Mouse (Mus musculus): ENCODE data around the gene Man1a.

The Man1a gene

GRCm38 (mm10) chr10:54061159-54061558, 15.2 kb downstream of the Man1a start:
- no peak for DNase-seq (ENCODE audit: low spot score in 2 of 2)

DNA sequence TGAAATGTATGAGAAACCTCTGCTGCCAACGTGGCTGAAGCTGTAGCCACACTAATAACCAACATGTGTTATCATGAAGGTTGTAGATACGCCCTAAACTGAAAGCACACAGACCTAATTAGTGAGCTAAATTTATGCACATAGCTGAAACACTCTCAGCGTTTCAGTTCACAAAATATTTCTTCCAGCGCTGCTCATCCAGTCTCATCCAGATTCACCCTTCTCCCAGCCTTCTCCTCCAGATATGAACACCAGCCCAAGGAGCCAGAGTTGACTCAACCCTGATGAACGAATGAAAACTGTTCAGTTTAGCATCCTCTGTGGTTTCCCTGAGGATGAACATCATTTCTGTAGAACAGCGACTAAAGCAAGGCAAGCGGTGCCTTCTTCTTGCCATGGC, 15.8 kb downstream of the Man1a start:
- DNase-seq (ENCODE audit: low spot score in 2 of 2), result no peak

GRCm38 (mm10) chr10:54059679-54060249, 16.6 kb downstream of the Man1a start:
- DNase-seq (ENCODE audit: low spot score in 2 of 2), result no peak

DNA sequence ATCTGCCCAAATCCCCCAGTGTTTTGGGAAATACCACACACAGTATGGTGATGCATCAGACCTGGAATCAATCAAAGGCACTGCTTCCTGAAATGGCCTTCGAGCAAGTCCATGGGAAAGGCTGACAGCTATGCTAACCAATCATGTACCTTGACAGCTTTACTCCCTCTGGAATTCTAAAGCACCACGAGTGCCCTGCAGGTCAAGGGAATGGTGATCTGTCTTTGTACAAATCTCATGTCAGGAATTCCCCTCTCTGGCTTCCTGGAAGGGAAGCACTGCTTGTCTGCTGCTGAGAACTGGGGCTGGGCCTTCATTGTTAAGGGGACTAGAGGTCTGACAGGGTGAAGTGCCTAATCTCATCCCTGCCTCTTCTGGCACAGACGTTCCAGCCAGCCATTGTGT, 17.3 kb downstream of the Man1a start:
- DNase-seq (ENCODE audit: low spot score in 2 of 2), result no peak

GRCm38 (mm10) chr10:54058657-54059056, 17.8 kb downstream of the Man1a start:
- DNase-seq (ENCODE audit: low spot score in 2 of 2), result no peak

- no peak for DNase-seq (ENCODE audit: low spot score in 2 of 2)
Measured at GRCm38 (mm10) chr10:54054188-54054587, 22.2 kb downstream of the Man1a start.

DNA sequence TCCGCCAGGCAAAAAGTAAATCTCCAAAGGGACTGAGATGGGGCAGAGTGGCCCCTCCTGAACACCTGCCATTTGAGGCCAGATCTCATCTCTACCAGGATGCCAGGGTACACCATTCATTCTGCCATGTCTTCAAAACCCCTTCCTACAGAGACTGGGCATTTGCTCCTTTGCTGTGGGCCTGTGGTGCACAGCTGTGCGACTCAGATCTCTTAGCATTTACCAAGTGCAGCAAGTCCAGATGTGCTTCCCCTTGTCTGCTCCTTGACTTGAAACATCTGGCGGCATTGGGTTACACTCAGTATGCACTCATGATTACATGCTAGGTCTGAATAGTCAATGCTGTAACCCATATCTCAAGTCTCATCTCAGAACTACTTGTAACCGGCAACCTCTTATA, 28.5 kb downstream of the Man1a start:
- no peak for DNase-seq (ENCODE audit: low spot score in 2 of 2)

DNA sequence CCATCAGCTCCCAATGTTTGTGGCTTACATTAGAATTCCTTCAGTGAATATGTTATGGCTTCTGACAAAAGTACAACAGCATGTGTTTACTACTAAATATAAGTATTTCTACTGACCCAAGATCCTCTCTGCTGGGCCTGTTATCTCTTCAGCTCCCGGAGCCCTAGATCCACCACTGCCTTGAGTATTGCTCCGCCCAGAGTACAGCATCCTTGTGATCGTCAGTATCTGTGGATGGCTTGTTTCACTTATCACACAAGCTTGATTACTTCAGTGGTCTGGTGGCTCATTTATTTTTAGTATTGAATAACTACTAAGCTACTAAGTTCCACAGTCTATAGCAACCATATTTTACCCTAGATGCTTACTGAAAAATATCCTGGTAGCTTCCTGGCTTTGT, 33.1 kb downstream of the Man1a start:
- no peak for DNase-seq (ENCODE audit: low spot score in 2 of 2)

- no peak for DNase-seq (ENCODE audit: low spot score in 2 of 2)
Measured at GRCm38 (mm10) chr10:54042212-54042840, 34.1 kb downstream of the Man1a start.

- DNase-seq (ENCODE audit: low spot score in 2 of 2), result no peak
Measured at GRCm38 (mm10) chr10:54040261-54041165, 35.9 kb downstream of the Man1a start.

DNA sequence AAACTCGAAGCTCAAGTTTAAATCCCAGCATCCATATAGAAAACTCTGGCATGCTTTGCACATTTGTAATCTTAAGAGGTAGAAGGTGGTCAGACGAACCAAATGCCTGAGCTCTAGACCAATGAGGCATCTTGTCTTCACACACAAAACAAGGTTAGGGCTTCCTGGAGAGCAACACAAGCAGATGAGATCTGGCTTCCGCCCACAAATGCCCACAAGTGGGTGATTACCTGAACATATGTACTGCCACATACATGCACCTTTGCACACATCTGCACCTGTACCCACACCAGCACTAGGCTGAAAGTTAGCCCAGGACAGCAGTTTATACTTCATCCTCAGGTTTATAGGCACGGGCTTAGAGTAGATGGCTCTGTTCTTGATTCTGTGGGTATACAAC, 36.7 kb downstream of the Man1a start:
- DNase-seq (ENCODE audit: low spot score in 2 of 2), result no peak

- DNase-seq (ENCODE audit: low spot score in 2 of 2), result no peak
Measured at GRCm38 (mm10) chr10:54038734-54039133, 37.7 kb downstream of the Man1a start.

- DNase-seq (ENCODE audit: low spot score in 2 of 2), result no peak
Measured at GRCm38 (mm10) chr10:54038180-54038579, 38.2 kb downstream of the Man1a start.

GRCm38 (mm10) chr10:54037348-54038010, 38.9 kb downstream of the Man1a start:
- no peak for DNase-seq (ENCODE audit: low spot score in 2 of 2)

- DNase-seq (ENCODE audit: low spot score in 2 of 2), result no peak
Measured at GRCm38 (mm10) chr10:54035586-54035985, 40.8 kb downstream of the Man1a start.

- no peak for DNase-seq (ENCODE audit: low spot score in 2 of 2)
Measured at GRCm38 (mm10) chr10:54034779-54035178, 41.6 kb downstream of the Man1a start.

- no peak for DNase-seq (ENCODE audit: low spot score in 2 of 2)
Measured at GRCm38 (mm10) chr10:54032316-54033092, 43.9 kb downstream of the Man1a start.

GRCm38 (mm10) chr10:54028866-54029265, 47.5 kb downstream of the Man1a start:
- DNase-seq (ENCODE audit: low spot score in 2 of 2), result no peak

- no peak for DNase-seq (ENCODE audit: low spot score in 2 of 2)
Measured at GRCm38 (mm10) chr10:54026738-54027427, 49.5 kb downstream of the Man1a start.

- no peak for DNase-seq (ENCODE audit: low spot score in 2 of 2)
Measured at GRCm38 (mm10) chr10:54026101-54026500, 50.3 kb downstream of the Man1a start.

DNA sequence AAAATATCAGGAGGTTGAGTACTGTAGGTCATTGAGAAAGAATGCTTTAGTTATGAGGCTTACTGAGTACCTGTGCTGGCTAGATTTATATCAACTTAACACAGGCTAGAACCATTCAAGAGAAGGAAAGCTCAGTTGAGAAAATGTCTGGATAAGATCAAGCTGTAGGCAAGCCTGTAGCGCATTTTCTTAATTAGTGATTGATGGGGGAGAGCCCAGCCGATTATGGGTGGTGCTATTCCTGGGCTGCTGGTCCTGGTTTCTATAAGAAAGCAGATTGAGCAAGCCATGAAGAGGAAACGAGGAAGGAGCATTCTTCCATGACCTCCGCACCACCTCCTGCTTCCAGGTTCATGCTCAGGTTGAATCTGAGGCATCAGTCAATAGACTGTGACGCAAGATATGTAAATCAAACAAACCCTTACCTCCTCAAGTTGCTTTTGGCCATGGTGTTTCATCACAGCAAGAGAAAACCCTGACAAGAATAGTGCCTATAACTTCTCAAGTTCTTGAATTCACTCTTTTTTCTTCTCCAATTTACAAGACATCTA, 58.4 kb downstream of the Man1a start:
- no peak for DNase-seq (ENCODE audit: low spot score in 2 of 2)
